Mouse (Mus musculus): ENCODE results near the gene Creb3l1.

DNA sequence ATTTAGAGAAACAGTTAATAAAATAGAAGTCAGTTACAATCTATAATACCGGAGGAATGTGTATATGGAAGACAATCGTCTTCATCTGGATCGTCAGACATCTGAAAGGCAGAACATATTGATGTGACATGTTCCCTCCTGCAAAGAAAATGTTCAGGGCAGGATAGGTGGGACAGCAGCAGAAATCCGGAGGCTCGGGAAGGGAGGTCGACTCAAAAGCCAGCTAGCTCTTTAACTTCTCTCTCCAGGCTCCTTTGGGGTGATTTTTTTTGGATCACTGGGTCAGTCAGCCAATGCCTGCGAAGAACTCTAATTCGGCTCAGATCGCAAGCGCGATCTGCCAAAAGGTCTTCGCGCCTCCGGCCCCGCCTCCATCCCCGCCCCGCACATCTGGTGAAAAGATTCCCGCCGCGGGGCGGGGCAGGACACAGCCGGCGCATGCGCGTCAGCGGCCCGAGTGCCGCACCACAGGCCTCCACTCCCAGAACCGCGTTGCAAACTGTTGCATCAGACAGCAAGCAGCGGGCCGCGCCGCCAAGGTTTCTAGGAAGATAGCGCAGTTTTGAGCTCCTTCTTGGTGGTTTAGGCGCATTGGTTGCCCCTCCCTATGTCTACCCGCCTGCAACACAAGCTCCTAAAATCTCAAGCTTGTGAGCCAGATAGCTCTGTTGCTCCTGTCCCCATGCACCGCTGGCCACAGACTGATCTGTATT is 31.0 kb upstream of the Creb3l1 start:
- TF ChIP-seq CTCF (IDR thresholded peaks at IDR 0.05; ENCODE audit: extremely low read depth, insufficient read length, insufficient replicate concordance, low read depth, low read length) (no peak), POLR2A (IDR thresholded peaks at IDR 0.05; ENCODE audit: low read depth, low read length) (no peak; the same call in 1 of the 2 replicates)

All from small intestine, adult 2 months (tissue).